ENCODE assay signal across 11 mouse cellular contexts in the genomic region with DNA sequence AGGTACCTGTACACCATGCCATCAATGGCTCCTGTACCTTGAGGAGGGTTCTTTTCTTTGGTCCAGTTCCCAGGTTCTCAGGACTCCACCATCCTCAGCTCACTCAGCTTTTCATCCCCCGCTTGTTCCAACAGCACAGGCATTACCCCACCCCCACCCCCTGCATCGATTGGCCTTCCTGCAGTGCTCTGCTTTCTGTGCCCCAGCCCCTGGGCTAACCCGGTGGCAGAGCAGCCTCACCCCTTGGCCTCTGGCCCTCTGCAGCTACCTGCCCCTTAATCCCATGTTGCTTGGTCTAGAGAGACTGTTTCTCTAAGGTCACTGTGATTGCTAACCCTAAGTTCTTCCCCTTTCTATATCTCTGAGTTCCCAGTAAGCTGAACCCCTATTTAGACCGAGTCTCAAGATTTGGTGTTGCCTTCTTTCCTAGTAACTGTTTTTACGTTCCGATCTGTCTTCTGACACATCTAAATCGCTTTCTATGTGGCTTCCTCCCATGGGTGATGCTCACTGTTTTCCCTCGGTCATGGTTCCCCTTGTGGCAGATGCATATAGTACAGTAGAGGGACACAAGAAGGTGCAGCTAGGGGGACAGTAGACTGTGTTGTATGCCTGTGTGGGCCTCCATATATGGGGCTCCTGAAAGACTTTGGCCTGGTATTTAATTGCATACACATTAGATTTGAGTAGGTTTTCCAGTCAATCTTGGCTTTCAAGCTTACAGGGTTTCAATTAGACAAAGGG.
DNase-seq lines count a peak whose midpoint lies in the region; ATAC-seq and TF ChIP-seq lines count a peak whose summit lies in the region.
"Had no signal": no experiment of that assay in that cellular context is flagged by ENCODE, and none has a peak within 500 bp of the region (broad histone marks: within the 10 kb centered on the region; RNA-seq: fewer than 3 reads in every experiment).

No protein-coding gene starts in this region.

- DNase-seq in embryonic facial prominence, embryonic 10.5 days (ENCODE audit: low spot score): no peak
- peak; percentile 57 for DNase-seq in kidney, postnatal 0 days (ENCODE audit: low spot score)
- no peak for DNase-seq in kidney, postnatal 14 days
- DNase-seq in liver, adult 2 months (ENCODE audit: extremely low read depth, low read depth, low spot score): peak; percentile 65
- no peak for DNase-seq in left cerebral cortex, postnatal 4 days
- DNase-seq: cerebellum, postnatal 25 days; midbrain, embryonic 14.5 days had no signal

- 0 out of 2 replicates have a peak, but pooled peaks cover 4% of the 10 kb centered on the region for H3K36me3 ChIP-seq in embryonic facial prominence, embryonic 12.5 days
- H3K36me3 ChIP-seq in embryonic facial prominence, embryonic 10.5 days (replicated peaks): peaks cover 6% of the 10 kb centered on the region; the same call in 1 of the 2 replicates
- H3K36me3 ChIP-seq in kidney, postnatal 0 days (ENCODE audit: insufficient read depth, low read length): peaks cover 13% of the 10 kb centered on the region; the same call in 1 of the 2 replicates
- peaks cover 5% of the 10 kb centered on the region; the same call in 1 of the 2 replicates for H3K36me3 ChIP-seq in liver, adult 2 months (ENCODE audit: control insufficient read depth, insufficient read depth, low read length)
- H3K36me3 ChIP-seq: forebrain, embryonic 15.5 days had no signal

- H3K79me2 ChIP-seq in liver, adult 2 months (ENCODE audit: control insufficient read depth, insufficient read depth, low read length): no peaks in the 10 kb centered on the region

- H3K9ac ChIP-seq in embryonic facial prominence, embryonic 12.5 days: no peak overlapping the region
- no peak overlapping the region for H3K9ac ChIP-seq in kidney, postnatal 0 days (ENCODE audit: low read depth, low read length)
- no peak overlapping the region for H3K9ac ChIP-seq in liver, adult 2 months (ENCODE audit: low read depth, low read length)
- H3K9ac ChIP-seq: forebrain, embryonic 15.5 days had no signal

- TF ChIP-seq POLR2A in liver, adult 2 months (IDR thresholded peaks at IDR 0.05; ENCODE audit: extremely low read depth, insufficient read depth, low read length): no peak

- TF ChIP-seq CTCF in kidney, postnatal 0 days (IDR thresholded peaks at IDR 0.05; ENCODE audit: low read depth): peak; percentile 62
- peak; percentile 5; the same call in 1 of the 2 replicates for TF ChIP-seq CTCF in liver, adult 2 months (IDR thresholded peaks at IDR 0.05; ENCODE audit: low read depth, low read length)

- WGBS in embryonic facial prominence, embryonic 12.5 days: 73% methylated on average over 8 of the region's 8 CpGs
- 73% methylated on average over 8 of the region's 8 CpGs for WGBS in embryonic facial prominence, embryonic 10.5 days
- 72% methylated on average over 8 of the region's 8 CpGs for WGBS in kidney, postnatal 0 days
- 49% methylated on average over 8 of the region's 8 CpGs for WGBS in liver, adult 2 months

- no peaks in the 10 kb centered on the region for H3K27me3 ChIP-seq in embryonic facial prominence, embryonic 12.5 days
- peaks cover 14% of the 10 kb centered on the region; the same call in 1 of the 2 replicates for H3K27me3 ChIP-seq in embryonic facial prominence, embryonic 10.5 days (replicated peaks; ENCODE audit: low read depth, poor library complexity, severe bottlenecking)
- H3K27me3 ChIP-seq in kidney, postnatal 0 days (ENCODE audit: insufficient read depth, low read length): no peaks in the 10 kb centered on the region
- no peaks in the 10 kb centered on the region for H3K27me3 ChIP-seq in liver, adult 2 months (ENCODE audit: control insufficient read depth, insufficient read depth, low read length)
- H3K27me3 ChIP-seq: forebrain, embryonic 15.5 days had no signal

- H3K4me1 ChIP-seq in embryonic facial prominence, embryonic 12.5 days: peaks cover 36% of the 10 kb centered on the region
- peaks cover 47% of the 10 kb centered on the region for H3K4me1 ChIP-seq in embryonic facial prominence, embryonic 10.5 days
- peaks cover 34% of the 10 kb centered on the region for H3K4me1 ChIP-seq in kidney, postnatal 0 days (replicated peaks; ENCODE audit: insufficient read depth, low read length)
- H3K4me1 ChIP-seq in liver, adult 2 months (ENCODE audit: control insufficient read depth, insufficient read depth, low read length): peaks cover 24% of the 10 kb centered on the region

- intact Hi-C loops in left cerebral cortex, postnatal 4 days (cut with DNase I): no loop called here

- H3K4me3 ChIP-seq in embryonic facial prominence, embryonic 12.5 days: no peak overlapping the region
- no peak overlapping the region for H3K4me3 ChIP-seq in embryonic facial prominence, embryonic 10.5 days
- H3K4me3 ChIP-seq in kidney, postnatal 0 days (replicated peaks; ENCODE audit: low read depth, low read length): no peak overlapping the region
- no peak overlapping the region for H3K4me3 ChIP-seq in liver, adult 2 months (ENCODE audit: insufficient read depth, low read depth, low read length)
- H3K4me3 ChIP-seq: forebrain, embryonic 15.5 days had no signal

- 0 out of 2 replicates have a peak, but pooled peaks cover 4% of the 10 kb centered on the region for H3K9me3 ChIP-seq in embryonic facial prominence, embryonic 12.5 days
- H3K9me3 ChIP-seq in embryonic facial prominence, embryonic 10.5 days: peaks cover 6% of the 10 kb centered on the region; the same call in 1 of the 2 replicates
- no peaks in the 10 kb centered on the region for H3K9me3 ChIP-seq in kidney, postnatal 0 days (replicated peaks; ENCODE audit: low read length)
- H3K9me3 ChIP-seq: forebrain, embryonic 15.5 days had no signal

- H3K4me2 ChIP-seq in embryonic facial prominence, embryonic 12.5 days (replicated peaks): no peak overlapping the region
- H3K4me2 ChIP-seq in kidney, postnatal 0 days (ENCODE audit: low read length): no peak overlapping the region
- H3K4me2 ChIP-seq: forebrain, embryonic 15.5 days had no signal

- ATAC-seq in embryonic facial prominence, embryonic 12.5 days (ENCODE audit: insufficient number of reproducible peaks, insufficient read depth, low FRiP score, low TSS enrichment): no peak
- no peak for ATAC-seq in kidney, postnatal 0 days (replicated peaks; ENCODE audit: low FRiP score, low read depth)
- 0 out of 2 replicates have a peak, but pooled peaks have one; percentile 33 for ATAC-seq in granulocyte monocyte progenitor cell, adult 5-6 weeks (replicated peaks; ENCODE audit: poor library complexity, severe bottlenecking)
- no peak for ATAC-seq in inflammation-experienced regulatory T-cells, adult 6 months

- H3K27ac ChIP-seq in embryonic facial prominence, embryonic 12.5 days: peak overlapping the region; percentile 56; the same call in 1 of the 2 replicates
- H3K27ac ChIP-seq in embryonic facial prominence, embryonic 10.5 days (replicated peaks): no peak overlapping the region; the same call in 1 of the 2 replicates
- H3K27ac ChIP-seq in kidney, postnatal 0 days: peak overlapping the region; percentile 81
- peak overlapping the region; percentile 30 for H3K27ac ChIP-seq in liver, adult 2 months (replicated peaks; ENCODE audit: insufficient read depth, low read depth, low read length)
- H3K27ac ChIP-seq: forebrain, embryonic 15.5 days had no signal

Comparison
In these comparisons a context has a peak if more than half of its experiments do, and no peak if none do; other contexts are left out.
1. DNase-seq: peak in kidney, postnatal 0 days (single experiment) and liver, adult 2 months (single experiment); none in embryonic facial prominence, embryonic 10.5 days (single experiment), kidney, postnatal 14 days (single experiment) and left cerebral cortex, postnatal 4 days (single experiment).